Mouse (Mus musculus): Measurements from ENCODE around the gene Fam83g. TPM values are rescaled to one million over a fixed set of nuclear protein-coding genes. Genes with fewer than 3 reads are reported as not detected.

The Fam83g gene
- polyA plus RNA-seq, 1 experiment, result 0.63 TPM

- no peaks in the 10 kb centered on the region for H3K4me1 ChIP-seq (ENCODE audit: control insufficient read depth, insufficient read depth, insufficient read length, low read length)
- no peak overlapping the region for H3K27ac ChIP-seq (replicated peaks; ENCODE audit: low read depth, low read length)
Measured at GRCm38 (mm10) chr11:61747161-61747560, 63.3 kb downstream of the Fam83g start.

GRCm38 (mm10) chr11:61751612-61752011 is 67.7 kb downstream of the Fam83g start:
- no peak overlapping the region for H3K4me3 ChIP-seq (ENCODE audit: insufficient read depth, low read depth, low read length)
- H3K27ac ChIP-seq (replicated peaks; ENCODE audit: low read depth, low read length), result no peak overlapping the region

More at GRCm38 (mm10) chr11:61747161-61747560, 63.3 kb downstream of the Fam83g start:
- H3K4me3 ChIP-seq (ENCODE audit: insufficient read depth, low read depth, low read length), result no peak overlapping the region

DNA sequence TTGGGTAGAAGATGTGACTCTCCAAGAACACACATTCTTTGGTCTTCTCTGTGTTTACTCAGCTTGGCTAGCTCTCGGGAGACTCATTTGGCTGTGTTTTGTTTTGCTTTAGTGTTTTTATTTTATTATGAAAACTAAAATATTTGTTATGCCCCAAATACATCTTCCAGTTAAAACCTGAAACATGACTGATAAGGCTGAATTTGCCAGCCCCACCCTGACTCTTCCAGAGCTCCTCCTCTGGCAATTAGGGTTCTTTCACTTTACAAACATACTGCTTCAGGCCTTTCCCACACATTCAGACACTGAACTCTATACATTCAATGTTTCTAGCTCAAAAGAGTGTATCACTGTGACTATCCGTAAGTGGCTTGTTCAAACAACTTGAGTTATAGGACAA is 73.3 kb downstream of the Fam83g start:
- Histone ChIP-seq H3K4me1 (ENCODE audit: control insufficient read depth, insufficient read depth, insufficient read length, low read length) (peaks cover 9% of the 10 kb centered on the region; the same call in 1 of the 2 replicates), H3K4me3 (ENCODE audit: insufficient read depth, low read depth, low read length) (no peak overlapping the region), H3K27ac (replicated peaks; ENCODE audit: low read depth, low read length) (no peak overlapping the region)

More at GRCm38 (mm10) chr11:61751612-61752011, 67.7 kb downstream of the Fam83g start:
- H3K4me1 ChIP-seq (ENCODE audit: control insufficient read depth, insufficient read depth, insufficient read length, low read length), result no peaks in the 10 kb centered on the region

Other genes starting within 250 kb of the Fam83g start
- not detected in 2 replicates for gene Rnf112, start 230.0 kb upstream of the Fam83g start, polyA plus RNA-seq (2012; ENCODE audit: insufficient read depth, insufficient read length, missing spikeins)
- gene Mfap4, start 198.7 kb upstream of the Fam83g start, polyA plus RNA-seq (2012; ENCODE audit: insufficient read depth, insufficient read length, missing spikeins), result 1.8 and 2.0 TPM in 2 replicates
- gene Mapk7, start 189.7 kb upstream of the Fam83g start, polyA plus RNA-seq (2012; ENCODE audit: insufficient read depth, insufficient read length, missing spikeins), result 3.0 and 3.7 TPM in 2 replicates
- gene B9d1, start 178.9 kb upstream of the Fam83g start, polyA plus RNA-seq (2012; ENCODE audit: insufficient read depth, insufficient read length, missing spikeins), result 7.5 and 8.2 TPM in 2 replicates
- gene Epn2, start 104.4 kb upstream of the Fam83g start, polyA plus RNA-seq (2012; ENCODE audit: insufficient read depth, insufficient read length, missing spikeins), result 20.2 and 29.1 TPM in 2 replicates
- gene Grap, start 30.8 kb upstream of the Fam83g start, polyA plus RNA-seq (2012; ENCODE audit: insufficient read depth, insufficient read length, missing spikeins), result 5.8 and 8.6 TPM in 2 replicates
- gene Slc5a10, start 36.7 kb downstream of the Fam83g start, polyA plus RNA-seq (2012; ENCODE audit: insufficient read depth, insufficient read length, missing spikeins), result not detected in 2 replicates
- gene Prpsap2, start 78.0 kb downstream of the Fam83g start, polyA plus RNA-seq (2012; ENCODE audit: insufficient read depth, insufficient read length, missing spikeins), result 22.0 and 28.2 TPM in 2 replicates
- 15.5 and 21.6 TPM in 2 replicates for gene Ulk2, start 171.0 kb downstream of the Fam83g start, polyA plus RNA-seq (2012; ENCODE audit: insufficient read depth, insufficient read length, missing spikeins)
- gene Akap10, start 246.2 kb downstream of the Fam83g start, polyA plus RNA-seq (2012; ENCODE audit: insufficient read depth, insufficient read length, missing spikeins), result 10.1 and 12.4 TPM in 2 replicates

Measured in brown adipose tissue, adult 24 weeks (tissue).